In genomic region chr4:132398045-132398774, GRCm38 (mm10) we compare ENCODE assay signal across 8 mouse cellular contexts. TPM values are rescaled to one million over a fixed set of nuclear protein-coding genes. Genes with fewer than 3 reads are reported as not detected.
DNase-seq lines count a peak whose midpoint lies in the region; ATAC-seq and TF ChIP-seq lines count a peak whose summit lies in the region.

No protein-coding gene starts in this region.

- H3K9me3 ChIP-seq in hindbrain, postnatal 0 days (ENCODE audit: low read length): no peaks in the 10 kb centered on the region
- H3K9me3 ChIP-seq in liver, embryonic 13.5 days (replicated peaks): no peaks in the 10 kb centered on the region

- no peak overlapping the region for H3K27ac ChIP-seq in hindbrain, postnatal 0 days
- peak overlapping the region; percentile 80 for H3K27ac ChIP-seq in liver, embryonic 13.5 days

- H3K27me3 ChIP-seq in hindbrain, postnatal 0 days (ENCODE audit: insufficient read depth, low read length): no peaks in the 10 kb centered on the region
- H3K27me3 ChIP-seq in liver, embryonic 13.5 days: no peaks in the 10 kb centered on the region
- no peaks in the 10 kb centered on the region for H3K27me3 ChIP-seq in myocyte (ENCODE audit: control insufficient read depth, insufficient read depth, insufficient read length)

- 0 out of 2 replicates have a peak overlapping the region, but pooled peaks have one; percentile 13 for H3K9ac ChIP-seq in hindbrain, postnatal 0 days (replicated peaks; ENCODE audit: low read length)
- H3K9ac ChIP-seq in liver, embryonic 13.5 days: peak overlapping the region; percentile 77

- no peak overlapping the region for H3ac ChIP-seq in myocyte (ENCODE audit: control insufficient read depth, insufficient read length)

- peak; percentile 93 for TF ChIP-seq POLR2A in myocyte (IDR thresholded peaks at IDR 0.05; ENCODE audit: insufficient read length, low read depth)

- TF ChIP-seq CTCF in hindbrain, postnatal 0 days (IDR thresholded peaks at IDR 0.05; ENCODE audit: low read depth): no peak

- no peaks in the 10 kb centered on the region for H3K36me3 ChIP-seq in hindbrain, postnatal 0 days (ENCODE audit: insufficient read depth, low read length)
- H3K36me3 ChIP-seq in liver, embryonic 13.5 days: peaks cover 14% of the 10 kb centered on the region
- H3K36me3 ChIP-seq in myocyte (ENCODE audit: control insufficient read depth, insufficient read depth): no peaks in the 10 kb centered on the region

- peak overlapping the region; percentile 53 for H3K4me2 ChIP-seq in hindbrain, postnatal 0 days (ENCODE audit: low read depth, low read length)
- peak overlapping the region; percentile 72 for H3K4me2 ChIP-seq in liver, embryonic 13.5 days
- H3K4me2 ChIP-seq in myocyte (ENCODE audit: low read depth): peak overlapping the region; percentile 78

- WGBS in hindbrain, postnatal 0 days: 29% methylated on average over 11 of the region's 11 CpGs
- WGBS in liver, embryonic 13.5 days (ENCODE audit: insufficient replicate concordance): 12% methylated on average over 11 of the region's 11 CpGs

- H3K79me2 ChIP-seq in myocyte (ENCODE audit: control insufficient read depth, insufficient read depth): peaks cover 84% of the 10 kb centered on the region

- no peaks in the 10 kb centered on the region for H3K4me1 ChIP-seq in hindbrain, postnatal 0 days (ENCODE audit: insufficient read depth, low read length)
- peaks cover 57% of the 10 kb centered on the region for H3K4me1 ChIP-seq in liver, embryonic 13.5 days (replicated peaks)

- H3K4me3 ChIP-seq in hindbrain, postnatal 0 days (ENCODE audit: low read length): peak overlapping the region; percentile 21
- peak overlapping the region; percentile 57 for H3K4me3 ChIP-seq in liver, embryonic 13.5 days (replicated peaks)
- H3K4me3 ChIP-seq in myocyte: peak overlapping the region; percentile 54

- ATAC-seq in hindbrain, postnatal 0 days: peak; percentile 58; the same call in 1 of the 2 replicates
- peak; percentile 87 for ATAC-seq in liver, embryonic 13.5 days (ENCODE audit: low read depth)

- peak; percentile 7 to 23 for DNase-seq in cerebellum, postnatal 14 days
- no peak for DNase-seq in cerebellum, adult 18-20 months
- DNase-seq in embryo, embryonic 10 days (ENCODE audit: low spot score): peak; percentile 86
- peak; percentile 75 for DNase-seq in gastrocnemius, postnatal 25 days
- DNase-seq in hindbrain, postnatal 0 days (ENCODE audit: low spot score): peak; percentile 71
- peak; percentile 68 for DNase-seq in liver, embryonic 13.5 days
- peak; percentile 51 for DNase-seq in urinary bladder, postnatal 25 days (ENCODE audit: low spot score)

TF ChIP-seq in myocyte, 11 proteins besides CTCF, POLR2A, EP300 and RAD21:
- TF ChIP-seq MYOG (IDR thresholded peaks at IDR 0.05; ENCODE audit: control insufficient read depth in 1 of 3, insufficient read depth in 1 of 3, insufficient read length in 2 of 3, low read depth in 2 of 3): peak in 1 of 3 experiments; percentile 59
- TF ChIP-seq USF1 (IDR thresholded peaks at IDR 0.05; ENCODE audit: low read depth): no peak
- no peak for TF ChIP-seq TCF12 (IDR thresholded peaks at IDR 0.05; ENCODE audit: insufficient read depth, poor library complexity, severe bottlenecking)
- TF ChIP-seq SRF (IDR thresholded peaks at IDR 0.05; ENCODE audit: control insufficient read depth, insufficient read length, low read depth): no peak
- TF ChIP-seq POLR2AphosphoS2 (IDR thresholded peaks at IDR 0.05; ENCODE audit: insufficient read length, low read depth): peak; percentile 85
- TF ChIP-seq MYOD1 (IDR thresholded peaks at IDR 0.05; ENCODE audit: control insufficient read depth in 1 of 3, insufficient read length in 2 of 3, low read depth in 2 of 3): peak in 1 of 3 experiments; percentile 46
- TF ChIP-seq MAX (IDR thresholded peaks at IDR 0.05; ENCODE audit: low read depth): no peak
- no peak for TF ChIP-seq E2F4 (IDR thresholded peaks at IDR 0.05; ENCODE audit: insufficient read depth)

RNA-seq across cellular contexts. Expression of gene Phactr4, which starts 24.1 kb away (rescaled TPM):
- total RNA-seq in gastrocnemius, postnatal 25 days (2021): 10 to 100 TPM; 10.3 to 10.6 TPM
- total RNA-seq in hindbrain, postnatal 0 days (2014; rRNA removed): 4.0 and 5.0 TPM in 2 replicates
- polyA plus RNA-seq in hindbrain, postnatal 0 days (2015; fragmentation: Nextera tagmentation; extraction: Ambion mirVana): 5.2 and 5.4 TPM in 2 replicates
- polyA plus RNA-seq in liver, embryonic 13.5 days (2015; fragmentation: Nextera tagmentation; extraction: Ambion mirVana): 10.3 and 12.5 TPM in 2 replicates
- polyA plus RNA-seq in myocyte (2012; fragmentation: generic; extraction: Trizol): 15.8 TPM

RNA-seq across cellular contexts. Expression of gene Rcc1, which starts 44.8 kb away (rescaled TPM):
- total RNA-seq in gastrocnemius, postnatal 25 days (2021): 1 to 10 TPM; 6.5 to 6.6 TPM
- total RNA-seq in hindbrain, postnatal 0 days (2014; rRNA removed): 20.7 and 24.4 TPM in 2 replicates
- polyA plus RNA-seq in hindbrain, postnatal 0 days (2015; fragmentation: Nextera tagmentation; extraction: Ambion mirVana): 28.8 and 29.7 TPM in 2 replicates
- polyA plus RNA-seq in liver, embryonic 13.5 days (2015; fragmentation: Nextera tagmentation; extraction: Ambion mirVana): 79.4 and 80.2 TPM in 2 replicates
- 33.2 TPM for polyA plus RNA-seq in myocyte (2012; fragmentation: generic; extraction: Trizol)

Comparison
In these comparisons a context has a peak if more than half of its experiments do, and no peak if none do; other contexts are left out.
1. DNase-seq: peak in cerebellum, postnatal 14 days (2 of 2), embryo, embryonic 10 days (single experiment), gastrocnemius, postnatal 25 days (single experiment), hindbrain, postnatal 0 days (single experiment), liver, embryonic 13.5 days (single experiment) and urinary bladder, postnatal 25 days (single experiment); none in cerebellum, adult 18-20 months (0 of 2).
2. Peak in every context shown above with its lines, with median percentiles within 50 percentile points of each other: H3K4me2 ChIP-seq and H3K4me3 ChIP-seq.